Mouse (Mus musculus) hindbrain, embryonic 12.5 days (tissue): ENCODE measurements around the gene Nt5dc3. TPM values are rescaled to one million over a fixed set of nuclear protein-coding genes. Genes with fewer than 3 reads are reported as not detected.

ENCODE experiments used
- ATAC-seq: fragments of 200-750 bp; cut with Nextera tagmentation; 2 replicates; pipeline ENCODE4 v1.8.0; 2017; ENCODE audit warnings: moderate TSS enrichment; ENCODE audit not compliant: low FRiP score
- H3K27ac ChIP-seq: fragments of 300-500 bp; sonication (generic); 2 replicates; pipeline ENCODE4 v1.5.1; 2016; ENCODE audit warnings: mild to moderate bottlenecking
- H3K27me3 ChIP-seq: fragments of 300-500 bp; sonication (generic); 2 replicates; pipeline ENCODE4 v1.6.1; 2016; ENCODE audit warnings: mild to moderate bottlenecking
- H3K36me3 ChIP-seq: fragments of 300-500 bp; sonication (generic); 2 replicates; pipeline ENCODE4 v1.6.1; 2016; ENCODE audit warnings: mild to moderate bottlenecking
- H3K4me1 ChIP-seq: fragments of 300-500 bp; sonication (generic); 2 replicates; pipeline ENCODE4 v1.6.1; 2016
- H3K4me2 ChIP-seq: fragments of 300-500 bp; sonication (generic); replicated peaks from 2 replicates; pipeline ENCODE4 v1.6.1; 2016; ENCODE audit warnings: mild to moderate bottlenecking
- H3K4me3 ChIP-seq: fragments of 300-500 bp; sonication (generic); 2 replicates; pipeline ENCODE4 v1.5.1; 2016; ENCODE audit warnings: mild to moderate bottlenecking
- H3K9ac ChIP-seq: fragments of 300-500 bp; sonication (generic); 2 replicates; pipeline ENCODE4 v1.6.1; 2016; ENCODE audit warnings: mild to moderate bottlenecking, moderate library complexity
- H3K9me3 ChIP-seq: fragments of 300-500 bp; sonication (generic); replicated peaks from 2 replicates; pipeline ENCODE4 v1.6.1; 2016; ENCODE audit warnings: mild to moderate bottlenecking
- WGBS: fragments of 180-500 bp; shearing (Covaris S2); methylation state at CpG from one replicate; pipeline ENCODE4 v1.1.7; 2016; 5-methylcytosine and 5-hydroxymethylcytosine counted together
- polyA plus RNA-seq: library from polyadenylated mRNA; unstranded; fragments of >200 nt; fragmentation: Nextera tagmentation; extraction: Ambion mirVana; gene quantifications from 2 replicates; pipeline ENCODE4 v1.2.1, GENCODE M21; 2016

Gene Nt5dc3
- polyA plus RNA-seq, 1 experiment from 2014 or later, result 3.9 TPM

GRCm38 (mm10) chr10:86796073-86796741, 17.4 kb downstream of the Nt5dc3 start:
- H3K27ac ChIP-seq, result no peak overlapping the region
- H3K4me2 ChIP-seq, result no peak overlapping the region
- no peak overlapping the region for H3K4me3 ChIP-seq
- 95% methylated on average over 5 of the region's 5 CpGs for WGBS
- no peaks in the 10 kb centered on the region for H3K36me3 ChIP-seq
- H3K27me3 ChIP-seq, result no peaks in the 10 kb centered on the region
- no peak overlapping the region for H3K9ac ChIP-seq
- no peaks in the 10 kb centered on the region for H3K9me3 ChIP-seq
- peak; percentile 35; the same call in 1 of the 2 replicates for ATAC-seq
- H3K4me1 ChIP-seq, result 0 out of 2 replicates have a peak, but pooled peaks cover 5% of the 10 kb centered on the region

GRCm38 (mm10) chr10:86807362-86807761, 28.6 kb downstream of the Nt5dc3 start:
- Histone ChIP-seq H3K9ac (no peak overlapping the region), H3K27ac (no peak overlapping the region), H3K9me3 (no peaks in the 10 kb centered on the region), H3K36me3 (no peaks in the 10 kb centered on the region), H3K4me3 (no peak overlapping the region), H3K4me2 (no peak overlapping the region), H3K27me3 (no peaks in the 10 kb centered on the region), H3K4me1 (0 out of 2 replicates have a peak, but pooled peaks cover 3% of the 10 kb centered on the region)
- 92% methylated on average over 1 of the region's 1 CpGs for WGBS
- no peak for ATAC-seq

GRCm38 (mm10) chr10:86808013-86808758, 29.4 kb downstream of the Nt5dc3 start:
- Histone ChIP-seq H3K4me2 (no peak overlapping the region), H3K27me3 (no peaks in the 10 kb centered on the region), H3K36me3 (no peaks in the 10 kb centered on the region), H3K27ac (no peak overlapping the region), H3K9ac (no peak overlapping the region), H3K9me3 (no peaks in the 10 kb centered on the region), H3K4me1 (0 out of 2 replicates have a peak, but pooled peaks cover 3% of the 10 kb centered on the region), H3K4me3 (no peak overlapping the region)
- 77% methylated on average over 15 of the region's 15 CpGs for WGBS
- ATAC-seq, result peak; percentile 48; the same call in 1 of the 2 replicates

- Histone ChIP-seq H3K27me3 (no peaks in the 10 kb centered on the region), H3K9ac (no peak overlapping the region), H3K27ac (no peak overlapping the region), H3K4me2 (no peak overlapping the region), H3K4me3 (no peak overlapping the region), H3K9me3 (no peaks in the 10 kb centered on the region), H3K36me3 (no peaks in the 10 kb centered on the region), H3K4me1 (peaks cover 13% of the 10 kb centered on the region)
- no peak for ATAC-seq
- 88% methylated on average over 9 of the region's 9 CpGs for WGBS
These were observed 31.2 kb downstream of the Nt5dc3 start for GRCm38 (mm10) chr10:86810000-86810399.

- Histone ChIP-seq H3K27ac (no peak overlapping the region), H3K4me1 (peaks cover 13% of the 10 kb centered on the region), H3K36me3 (no peaks in the 10 kb centered on the region), H3K4me2 (no peak overlapping the region), H3K4me3 (no peak overlapping the region), H3K9me3 (no peaks in the 10 kb centered on the region), H3K27me3 (no peaks in the 10 kb centered on the region), H3K9ac (no peak overlapping the region)
- ATAC-seq, result no peak
- WGBS, result 82% methylated on average over 5 of the region's 5 CpGs
These were observed 31.8 kb downstream of the Nt5dc3 start for GRCm38 (mm10) chr10:86810612-86811011.

GRCm38 (mm10) chr10:86814292-86815131, 35.7 kb downstream of the Nt5dc3 start:
- H3K4me1 ChIP-seq, result peaks cover 18% of the 10 kb centered on the region
- H3K27me3 ChIP-seq, result no peaks in the 10 kb centered on the region
- no peak overlapping the region for H3K9ac ChIP-seq
- H3K36me3 ChIP-seq, result no peaks in the 10 kb centered on the region
- H3K4me3 ChIP-seq, result no peak overlapping the region
- peak overlapping the region; percentile 55; the same call in 1 of the 2 replicates for H3K27ac ChIP-seq
- WGBS, result 74% methylated on average over 19 of the region's 19 CpGs
- H3K4me2 ChIP-seq, result no peak overlapping the region
- no peaks in the 10 kb centered on the region for H3K9me3 ChIP-seq
- ATAC-seq, result no peak

GRCm38 (mm10) chr10:86815133-86815532, 36.3 kb downstream of the Nt5dc3 start:
- 82% methylated on average over 7 of the region's 7 CpGs for WGBS
- H3K4me1 ChIP-seq, result peaks cover 24% of the 10 kb centered on the region
- no peak overlapping the region for H3K4me2 ChIP-seq
- H3K36me3 ChIP-seq, result no peaks in the 10 kb centered on the region
- no peaks in the 10 kb centered on the region for H3K27me3 ChIP-seq
- no peaks in the 10 kb centered on the region for H3K9me3 ChIP-seq
- no peak overlapping the region for H3K27ac ChIP-seq
- no peak for ATAC-seq
- no peak overlapping the region for H3K4me3 ChIP-seq
- no peak overlapping the region for H3K9ac ChIP-seq

GRCm38 (mm10) chr10:86819649-86820165, 40.9 kb downstream of the Nt5dc3 start:
- H3K9me3 ChIP-seq, result no peaks in the 10 kb centered on the region
- peak overlapping the region; percentile 27; the same call in 1 of the 2 replicates for H3K9ac ChIP-seq
- peak; percentile 82 for ATAC-seq
- H3K27ac ChIP-seq, result peak overlapping the region; percentile 44; the same call in 1 of the 2 replicates
- no peak overlapping the region for H3K4me3 ChIP-seq
- H3K27me3 ChIP-seq, result peaks cover 4% of the 10 kb centered on the region; the same call in 1 of the 2 replicates
- H3K4me1 ChIP-seq, result peaks cover 22% of the 10 kb centered on the region
- WGBS, result 16% methylated on average over 8 of the region's 8 CpGs
- H3K4me2 ChIP-seq, result 0 out of 2 replicates have a peak overlapping the region, but pooled peaks have one; percentile 4
- H3K36me3 ChIP-seq, result no peaks in the 10 kb centered on the region

GRCm38 (mm10) chr10:86821014-86821413, 42.2 kb downstream of the Nt5dc3 start:
- H3K9me3 ChIP-seq, result no peaks in the 10 kb centered on the region
- H3K36me3 ChIP-seq, result no peaks in the 10 kb centered on the region
- no peak overlapping the region for H3K4me3 ChIP-seq
- H3K4me2 ChIP-seq, result no peak overlapping the region
- 92% methylated on average over 7 of the region's 7 CpGs for WGBS
- peaks cover 4% of the 10 kb centered on the region; the same call in 1 of the 2 replicates for H3K27me3 ChIP-seq
- peaks cover 21% of the 10 kb centered on the region for H3K4me1 ChIP-seq
- no peak overlapping the region for H3K27ac ChIP-seq
- no peak for ATAC-seq
- H3K9ac ChIP-seq, result no peak overlapping the region

- 0 out of 2 replicates have a peak, but pooled peaks cover 1% of the 10 kb centered on the region for H3K36me3 ChIP-seq
- ATAC-seq, result no peak
- H3K4me1 ChIP-seq, result peaks cover 17% of the 10 kb centered on the region
- WGBS, result 78% methylated on average over 6 of the region's 6 CpGs
- no peak overlapping the region for H3K27ac ChIP-seq
- H3K4me3 ChIP-seq, result no peak overlapping the region
- H3K9ac ChIP-seq, result no peak overlapping the region
- H3K27me3 ChIP-seq, result peaks cover 4% of the 10 kb centered on the region; the same call in 1 of the 2 replicates
- no peaks in the 10 kb centered on the region for H3K9me3 ChIP-seq
- H3K4me2 ChIP-seq, result no peak overlapping the region
These were observed 45.3 kb downstream of the Nt5dc3 start for GRCm38 (mm10) chr10:86824093-86824492.

- ATAC-seq, result no peak
- H3K4me1 ChIP-seq, result peaks cover 9% of the 10 kb centered on the region
- H3K27me3 ChIP-seq, result peaks cover 4% of the 10 kb centered on the region; the same call in 1 of the 2 replicates
- 46% methylated on average over 14 of the region's 14 CpGs for WGBS
- H3K9ac ChIP-seq, result no peak overlapping the region
- H3K36me3 ChIP-seq, result 0 out of 2 replicates have a peak, but pooled peaks cover 7% of the 10 kb centered on the region
- H3K4me2 ChIP-seq, result no peak overlapping the region
- no peak overlapping the region for H3K4me3 ChIP-seq
- H3K27ac ChIP-seq, result no peak overlapping the region
- H3K9me3 ChIP-seq, result no peaks in the 10 kb centered on the region
These were observed 46.1 kb downstream of the Nt5dc3 start for GRCm38 (mm10) chr10:86824871-86825270.
